Mouse (Mus musculus) liver, adult 2 months (tissue): ENCODE measurements around the gene Tmem177.

Experiments used
- CTCF ChIP-seq: fragments of 200-500 bp; IDR thresholded peaks from 2 replicates; pipeline ENCODE4 v1.5.1; 2011; ENCODE audit warnings: low read depth, low read length, control low read depth
- POLR2A ChIP-seq: fragments of 200-500 bp; IDR thresholded peaks from 2 replicates; pipeline ENCODE4 v1.6.1; 2011; ENCODE audit warnings: low read length, control low read depth; ENCODE audit not compliant: insufficient read depth; ENCODE audit errors: extremely low read depth

GRCm38 (mm10) chr1:119878909-119879308, 34.1 kb downstream of the Tmem177 start:
- no peak for TF ChIP-seq CTCF
- TF ChIP-seq POLR2A: no peak
